Mouse (Mus musculus) embryonic fibroblast, embryonic 13.5 days (primary cell): ENCODE data around the gene Nr2f1.

Source experiments
- CTCF ChIP-seq: IDR thresholded peaks from 2 replicates; pipeline ENCODE4 v1.5.1; 2011; ENCODE audit warnings: mild to moderate bottlenecking, control low read depth, low read length, moderate library complexity, borderline replicate concordance; ENCODE audit not compliant: insufficient read depth
- POLR2A ChIP-seq: IDR thresholded peaks from 2 replicates; pipeline ENCODE4 v1.6.1; 2011; ENCODE audit warnings: low read depth, mild to moderate bottlenecking, control low read depth, low read length, moderate library complexity

- no peak for TF ChIP-seq CTCF
- TF ChIP-seq POLR2A = no peak
Observed at GRCm38 (mm10) chr13:78184786-78185466, 14.6 kb downstream of the Nr2f1 start.
